Mouse (Mus musculus) spleen, adult 2 months (tissue): ENCODE measurements around the gene Ly6g5b.

Experiments used
- CTCF ChIP-seq: fragments of 200-500 bp; IDR thresholded peaks from 2 replicates; pipeline ENCODE4 v1.5.1; 2011; ENCODE audit warnings: mild to moderate bottlenecking, inconsistent platforms; ENCODE audit not compliant: insufficient read depth, insufficient read length, insufficient replicate concordance; ENCODE audit errors: extremely low read depth
- POLR2A ChIP-seq: fragments of 200-500 bp; IDR thresholded peaks from 2 replicates; pipeline ENCODE4 v1.6.1; 2011; ENCODE audit warnings: low read depth, low read length, inconsistent platforms

GRCm38 (mm10) chr17:35088825-35089644, 26.2 kb downstream of the Ly6g5b start, which contains the start of gene Abhd16a:
- peak; percentile 72 for TF ChIP-seq POLR2A
- TF ChIP-seq CTCF = 0 out of 2 replicates have a peak, but pooled peaks have one; percentile 0
